Mouse (Mus musculus) kidney, postnatal 36 days (tissue): Measurements from ENCODE around the gene Gm11237.
A peak's percentile ranks its signal among the peaks of the same experiment; 100 is the strongest.
"Not testable (repeated sequence)": the region's sequence is repeated elsewhere in the genome, so short reads cannot be mapped to it uniquely, and the experiment has no call there.

ENCODE experiments used
- DNase-seq, 2 experiments: peaks; one replicate each; pipeline ENCODE4 v3.0.0; 2021 to 2022; ENCODE audit warnings: mixed read lengths in 2 of 2

Gene Gm11237

GRCm38 (mm10) chr4:73622684-73623083 lies at the start of gene Gm11237:
Gm11237 (plus strand) TSS chr4:73622984.
- DNase-seq, result not testable (repeated sequence)

DNA sequence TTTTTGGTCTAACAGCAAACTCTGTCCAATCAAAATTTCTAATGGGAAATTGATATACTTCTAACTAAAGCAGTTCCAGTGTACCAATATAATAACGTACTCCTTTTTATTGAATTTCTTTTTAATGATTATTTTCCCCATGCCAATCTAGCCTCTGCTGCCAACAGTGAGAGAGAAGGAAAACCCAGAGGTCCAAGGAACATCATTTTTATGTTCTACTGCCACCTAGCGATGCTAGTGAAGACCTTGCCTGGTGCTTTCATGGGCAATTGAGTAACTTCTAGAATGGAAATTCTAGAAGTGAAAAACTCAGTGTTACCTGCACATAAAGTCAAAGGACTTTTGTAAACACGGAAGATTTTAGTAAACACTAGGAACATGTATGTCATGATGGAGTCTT lies 23.5 kb upstream of the Gm11237 start:
- peak in 1 of 2 experiments; percentile 10 for DNase-seq

DNA sequence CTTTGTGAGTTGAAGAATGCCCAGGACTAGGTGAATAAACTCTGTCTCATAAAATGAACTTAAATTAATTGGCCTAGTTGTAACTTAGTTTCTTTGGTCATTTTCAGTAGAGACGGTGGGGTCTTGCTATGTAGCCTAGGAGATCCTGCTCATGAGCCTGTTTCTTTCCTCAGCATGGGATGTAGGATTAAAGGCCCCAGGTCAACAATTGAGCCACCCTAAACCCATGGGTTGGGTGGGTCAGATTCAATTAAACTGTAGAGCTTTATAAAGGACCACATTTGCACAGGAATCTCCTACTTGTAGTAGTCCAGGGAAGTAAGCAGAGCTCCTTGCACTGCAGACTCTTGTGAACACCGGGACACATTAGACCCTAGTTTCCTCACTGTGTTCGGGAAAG lies 15.2 kb upstream of the Gm11237 start, which contains the start of gene Gm11238:
Gm11238 (plus strand) TSS at position 301 of the 400 bp plus-strand sequence.
- not testable (repeated sequence) for DNase-seq

- DNase-seq, result not testable (repeated sequence)
These were observed 15.0 kb downstream of the Gm11237 start, which contains the start of gene Gm11236 for GRCm38 (mm10) chr4:73637821-73638220. Gm11236 (plus strand) TSS chr4:73638121.

GRCm38 (mm10) chr4:73661864-73662263 lies 39.1 kb downstream of the Gm11237 start:
- not testable (repeated sequence) for DNase-seq

DNA sequence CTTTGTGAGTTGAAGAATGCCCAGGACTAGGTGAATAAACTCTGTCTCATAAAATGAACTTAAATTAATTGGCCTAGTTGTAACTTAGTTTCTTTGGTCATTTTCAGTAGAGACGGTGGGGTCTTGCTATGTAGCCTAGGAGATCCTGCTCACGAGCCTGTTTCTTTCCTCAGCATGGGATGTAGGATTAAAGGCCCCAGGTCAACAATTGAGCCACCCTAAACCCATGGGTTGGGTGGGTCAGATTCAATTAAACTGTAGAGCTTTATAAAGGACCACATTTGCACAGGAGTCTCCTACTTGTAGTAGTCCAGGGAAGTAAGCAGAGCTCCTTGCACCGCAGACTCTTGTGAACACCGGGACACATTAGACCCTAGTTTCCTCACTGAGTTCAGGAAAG lies 45.3 kb downstream of the Gm11237 start, which contains the start of gene Gm11239:
Gm11239 (plus strand) TSS at position 301 of the 400 bp plus-strand sequence.
- not testable (repeated sequence) for DNase-seq
